Comparison of ENCODE assay signal across 10 mouse cellular contexts in genomic region chr9:42184104-42184635, GRCm38 (mm10).
DNase-seq lines count a peak whose midpoint lies in the region; ATAC-seq and TF ChIP-seq lines count a peak whose summit lies in the region.
"Had no signal": no experiment of that assay in that cellular context is flagged by ENCODE, and none has a peak within 500 bp of the region (broad histone marks: within the 10 kb centered on the region; RNA-seq: fewer than 3 reads in every experiment).

No protein-coding gene starts in this region.

- no peaks in the 10 kb centered on the region for H3K79me2 ChIP-seq in heart, adult 2 months (replicated peaks; ENCODE audit: control insufficient read depth, insufficient read depth, low read length)

- no peak overlapping the region for H3K9ac ChIP-seq in heart, adult 2 months (ENCODE audit: low read depth, low read length)
- no peak overlapping the region for H3K9ac ChIP-seq in midbrain, embryonic 12.5 days (replicated peaks)
- no peak overlapping the region for H3K9ac ChIP-seq in midbrain, postnatal 0 days (replicated peaks; ENCODE audit: low read length, poor library complexity, severe bottlenecking)
- no peak overlapping the region for H3K9ac ChIP-seq in forebrain, embryonic 12.5 days
- H3K9ac ChIP-seq in midbrain, embryonic 15.5 days, result no peak overlapping the region
- H3K9ac ChIP-seq: limb, embryonic 15.5 days had no signal

- no peak overlapping the region for H3K4me3 ChIP-seq in heart, adult 2 months
- H3K4me3 ChIP-seq in midbrain, embryonic 12.5 days, result no peak overlapping the region
- no peak overlapping the region for H3K4me3 ChIP-seq in midbrain, postnatal 0 days (ENCODE audit: low read depth, low read length)
- H3K4me3 ChIP-seq in forebrain, embryonic 12.5 days (replicated peaks), result no peak overlapping the region
- H3K4me3 ChIP-seq in midbrain, embryonic 15.5 days, result no peak overlapping the region
- H3K4me3 ChIP-seq: limb, embryonic 15.5 days had no signal

- no peak overlapping the region for H3K4me2 ChIP-seq in midbrain, embryonic 12.5 days (replicated peaks)
- no peak overlapping the region for H3K4me2 ChIP-seq in midbrain, postnatal 0 days (ENCODE audit: low read depth, low read length, poor library complexity, severe bottlenecking)
- no peak overlapping the region for H3K4me2 ChIP-seq in forebrain, embryonic 12.5 days
- no peak overlapping the region for H3K4me2 ChIP-seq in midbrain, embryonic 15.5 days
- H3K4me2 ChIP-seq: limb, embryonic 15.5 days had no signal

- H3K27me3 ChIP-seq in heart, adult 2 months (ENCODE audit: control insufficient read depth, insufficient read depth, low read length), result no peaks in the 10 kb centered on the region
- H3K27me3 ChIP-seq in midbrain, embryonic 12.5 days, result no peaks in the 10 kb centered on the region
- no peaks in the 10 kb centered on the region for H3K27me3 ChIP-seq in midbrain, postnatal 0 days (ENCODE audit: insufficient read depth, low read length)
- H3K27me3 ChIP-seq in forebrain, embryonic 12.5 days, result no peaks in the 10 kb centered on the region
- H3K27me3 ChIP-seq in midbrain, embryonic 15.5 days (replicated peaks), result no peaks in the 10 kb centered on the region
- H3K27me3 ChIP-seq: limb, embryonic 15.5 days had no signal

- DNase-seq in heart, adult 2 months, result no peak
- DNase-seq in heart, adult 9 months (ENCODE audit: low spot score in 2 of 2), result no peak
- no peak for DNase-seq in midbrain, postnatal 0 days (ENCODE audit: low spot score)
- no peak for DNase-seq in spleen, postnatal 10 days (ENCODE audit: low spot score in 2 of 2)

- intact Hi-C loops in heart, adult 2 months (cut with DNase I), result no loop called here

- peaks cover 11% of the 10 kb centered on the region for H3K4me1 ChIP-seq in heart, adult 2 months (ENCODE audit: control insufficient read depth, insufficient read depth, low read length)
- H3K4me1 ChIP-seq in midbrain, embryonic 12.5 days, result peaks cover 26% of the 10 kb centered on the region
- H3K4me1 ChIP-seq in midbrain, postnatal 0 days (ENCODE audit: insufficient read depth, low read length), result no peaks in the 10 kb centered on the region
- H3K4me1 ChIP-seq in forebrain, embryonic 12.5 days, result peaks cover 28% of the 10 kb centered on the region
- peaks cover 21% of the 10 kb centered on the region for H3K4me1 ChIP-seq in midbrain, embryonic 15.5 days

- TF ChIP-seq CTCF in heart, adult 2 months (IDR thresholded peaks at IDR 0.05), result no peak
- TF ChIP-seq CTCF in midbrain, postnatal 0 days (IDR thresholded peaks at IDR 0.05), result no peak

- H3K36me3 ChIP-seq in heart, adult 2 months (ENCODE audit: control insufficient read depth, insufficient read depth, low read length), result peaks cover 3% of the 10 kb centered on the region; the same call in 1 of the 2 replicates
- H3K36me3 ChIP-seq in midbrain, embryonic 12.5 days, result no peaks in the 10 kb centered on the region
- no peaks in the 10 kb centered on the region for H3K36me3 ChIP-seq in midbrain, postnatal 0 days (ENCODE audit: insufficient read depth, low read length)
- H3K36me3 ChIP-seq in forebrain, embryonic 12.5 days (replicated peaks), result no peaks in the 10 kb centered on the region
- H3K36me3 ChIP-seq in midbrain, embryonic 15.5 days (replicated peaks), result no peaks in the 10 kb centered on the region
- H3K36me3 ChIP-seq: limb, embryonic 15.5 days had no signal

- no peaks in the 10 kb centered on the region for H3K9me3 ChIP-seq in midbrain, embryonic 12.5 days
- H3K9me3 ChIP-seq in midbrain, postnatal 0 days (ENCODE audit: low read length), result no peaks in the 10 kb centered on the region
- no peaks in the 10 kb centered on the region for H3K9me3 ChIP-seq in forebrain, embryonic 12.5 days
- no peaks in the 10 kb centered on the region for H3K9me3 ChIP-seq in midbrain, embryonic 15.5 days
- H3K9me3 ChIP-seq: limb, embryonic 15.5 days had no signal

- no peak for ATAC-seq in midbrain, embryonic 12.5 days (ENCODE audit: low FRiP score, low read depth)
- no peak for ATAC-seq in midbrain, postnatal 0 days (ENCODE audit: low FRiP score)
- no peak for ATAC-seq in forebrain, embryonic 12.5 days (ENCODE audit: low FRiP score)
- no peak for ATAC-seq in midbrain, embryonic 15.5 days (replicated peaks)
- ATAC-seq: inflammation-experienced regulatory T-cells, adult 6 months had no signal

- WGBS in heart, adult 2 months, result 80% methylated on average over 3 of the region's 3 CpGs
- 77% methylated on average over 3 of the region's 3 CpGs for WGBS in midbrain, embryonic 12.5 days
- 76% methylated on average over 3 of the region's 3 CpGs for WGBS in midbrain, postnatal 0 days
- 58% methylated on average over 3 of the region's 3 CpGs for WGBS in forebrain, embryonic 12.5 days
- WGBS in midbrain, embryonic 15.5 days, result 73% methylated on average over 3 of the region's 3 CpGs

- H3K27ac ChIP-seq in heart, adult 2 months, result peak overlapping the region; percentile 12
- 0 out of 2 replicates have a peak overlapping the region, but pooled peaks have one; percentile 39 for H3K27ac ChIP-seq in midbrain, embryonic 12.5 days (replicated peaks)
- no peak overlapping the region for H3K27ac ChIP-seq in midbrain, postnatal 0 days (ENCODE audit: low read depth, low read length)
- peak overlapping the region; percentile 88 for H3K27ac ChIP-seq in forebrain, embryonic 12.5 days
- H3K27ac ChIP-seq in midbrain, embryonic 15.5 days, result peak overlapping the region; percentile 46; the same call in 1 of the 2 replicates
- H3K27ac ChIP-seq: limb, embryonic 15.5 days; stomach, postnatal 0 days had no signal

- no peak for TF ChIP-seq POLR2A in heart, adult 2 months (IDR thresholded peaks at IDR 0.05; ENCODE audit: insufficient read depth, low read depth, low read length)

- no peak for TF ChIP-seq EP300 in heart, adult 2 months (IDR thresholded peaks at IDR 0.05; ENCODE audit: insufficient read depth, low read depth, low read length)
